Mouse (Mus musculus): ENCODE data around the gene Lrrc3c. TPM values are rescaled to one million over a fixed set of nuclear protein-coding genes. Genes with fewer than 3 reads are reported as not detected.
"Not testable (repeated sequence)": the region's sequence is repeated elsewhere in the genome, so short reads cannot be mapped to it uniquely, and the experiment has no call there.

Lrrc3c gene
- total RNA-seq, 2 experiments from 2014 or later = not detected

GRCm38 (mm10) chr11:98584629-98585177, 13.4 kb upstream of the Lrrc3c start:
- intact Hi-C loops (cut with DNase I) = no loop called here
- no peak for DNase-seq (ENCODE audit: low spot score)

- intact Hi-C loops (cut with DNase I) = no loop called here
- no peak for DNase-seq (ENCODE audit: low spot score)
Measured at GRCm38 (mm10) chr11:98586087-98586891, 11.8 kb upstream of the Lrrc3c start.

- intact Hi-C loops (cut with DNase I) = no loop called here
- DNase-seq (ENCODE audit: low spot score) = peak; percentile 97
Measured at GRCm38 (mm10) chr11:98586892-98587563, 11.1 kb upstream of the Lrrc3c start, which contains the start of gene Ormdl3. Ormdl3 (minus strand) TSS chr11:98587368.

- peak; percentile 67 for DNase-seq (ENCODE audit: low spot score)
- intact Hi-C loops (cut with DNase I) = no loop called here
Measured at GRCm38 (mm10) chr11:98587684-98588546, 10.2 kb upstream of the Lrrc3c start.

GRCm38 (mm10) chr11:98588833-98589281, 9.2 kb upstream of the Lrrc3c start:
- DNase-seq (ENCODE audit: low spot score) = no peak
- intact Hi-C loops (cut with DNase I) = no loop called here

- intact Hi-C loops (cut with DNase I) = no loop called here
- no peak for DNase-seq (ENCODE audit: low spot score)
Measured at GRCm38 (mm10) chr11:98589306-98589705, 8.8 kb upstream of the Lrrc3c start.

GRCm38 (mm10) chr11:98590548-98591445, 7.3 kb upstream of the Lrrc3c start:
- DNase-seq (ENCODE audit: low spot score) = no peak
- intact Hi-C loops (cut with DNase I) = no loop called here

- DNase-seq (ENCODE audit: low spot score) = no peak
- intact Hi-C loops (cut with DNase I) = no loop called here
Measured at GRCm38 (mm10) chr11:98595021-98595420, 3.1 kb upstream of the Lrrc3c start.

- no peak for DNase-seq (ENCODE audit: low spot score)
- intact Hi-C loops (cut with DNase I) = no loop called here
Measured at GRCm38 (mm10) chr11:98595473-98595872, 2.6 kb upstream of the Lrrc3c start.

- intact Hi-C loops (cut with DNase I) = no loop called here
- DNase-seq (ENCODE audit: low spot score) = no peak
Measured at GRCm38 (mm10) chr11:98595955-98596354, 2.1 kb upstream of the Lrrc3c start.

- intact Hi-C loops (cut with DNase I) = loop anchor here (1.0 kb wide), 1 partner anchor 42 kb away; no protein-coding TSS in a partner anchor
Measured at GRCm38 (mm10) chr11:98597363-98597762, 728 bp upstream of the Lrrc3c start.

GRCm38 (mm10) chr11:98598851-98599290, 780 bp downstream of the Lrrc3c start:
- intact Hi-C loops (cut with DNase I) = no loop called here
- no peak for DNase-seq (ENCODE audit: low spot score)

More at GRCm38 (mm10) chr11:98597363-98597762, 728 bp upstream of the Lrrc3c start:
- DNase-seq (ENCODE audit: low spot score) = no peak

GRCm38 (mm10) chr11:98599291-98599690, 1.2 kb downstream of the Lrrc3c start:
- DNase-seq (ENCODE audit: low spot score) = no peak
- intact Hi-C loops (cut with DNase I) = no loop called here

GRCm38 (mm10) chr11:98602090-98602690, 4.1 kb downstream of the Lrrc3c start:
- intact Hi-C loops (cut with DNase I) = no loop called here
- no peak for DNase-seq (ENCODE audit: low spot score)

GRCm38 (mm10) chr11:98603953-98604352, 5.9 kb downstream of the Lrrc3c start:
- intact Hi-C loops (cut with DNase I) = no loop called here

GRCm38 (mm10) chr11:98604911-98605310, 6.8 kb downstream of the Lrrc3c start:
- intact Hi-C loops (cut with DNase I) = loop anchor here (5.0 kb wide), 1 partner anchor 52 kb away; no protein-coding TSS in a partner anchor
- DNase-seq (ENCODE audit: low spot score) = not testable (repeated sequence)

More at GRCm38 (mm10) chr11:98603953-98604352, 5.9 kb downstream of the Lrrc3c start:
- DNase-seq (ENCODE audit: low spot score) = no peak

GRCm38 (mm10) chr11:98606763-98607162, 8.7 kb downstream of the Lrrc3c start:
- intact Hi-C loops (cut with DNase I) = loop anchor here (5.0 kb wide), 1 partner anchor 51 kb away; no protein-coding TSS in a partner anchor
- DNase-seq (ENCODE audit: low spot score) = no peak

- intact Hi-C loops (cut with DNase I) = no loop called here
- no peak for DNase-seq (ENCODE audit: low spot score)
Measured at GRCm38 (mm10) chr11:98620791-98621190, 22.7 kb downstream of the Lrrc3c start.
